Comparison of ENCODE assay signal across 20 mouse cellular contexts in genomic region chr5:5109621-5110020, GRCm38 (mm10).
DNase-seq lines count a peak whose midpoint lies in the region; ATAC-seq and TF ChIP-seq lines count a peak whose summit lies in the region.
"Had no signal": no experiment of that assay in that cellular context is flagged by ENCODE, and none has a peak within 500 bp of the region (broad histone marks: within the 10 kb centered on the region; RNA-seq: fewer than 3 reads in every experiment).

No protein-coding gene starts in this region.

- no peak overlapping the region for H3K4me3 ChIP-seq in heart, adult 2 months
- H3K4me3 ChIP-seq in heart, embryonic 11.5 days (ENCODE audit: low read depth, low read length), result no peak overlapping the region
- H3K4me3 ChIP-seq in heart, embryonic 15.5 days, result no peak overlapping the region
- no peak overlapping the region for H3K4me3 ChIP-seq in layer of hippocampus, adult 2 months
- H3K4me3 ChIP-seq in lung, postnatal 0 days (ENCODE audit: low read depth, low read length), result no peak overlapping the region
- H3K4me3 ChIP-seq: embryonic facial prominence, embryonic 12.5 days; forebrain, embryonic 12.5 days; hindbrain, embryonic 10.5 days; intestine, embryonic 15.5 days had no signal

- WGBS in heart, adult 2 months, result 25% methylated on average over 3 of the region's 3 CpGs
- WGBS in heart, embryonic 11.5 days (ENCODE audit: insufficient replicate concordance), result 33% methylated on average over 3 of the region's 3 CpGs
- WGBS in heart, embryonic 15.5 days, result 16% methylated on average over 3 of the region's 3 CpGs
- whole genome bisulfite sequencing in lung, postnatal 0 days, result 17% methylated on average over 3 of the region's 3 CpGs

- no peaks in the 10 kb centered on the region for H3K27me3 ChIP-seq in heart, adult 2 months (ENCODE audit: control insufficient read depth, insufficient read depth, low read length)
- H3K27me3 ChIP-seq in heart, embryonic 11.5 days (ENCODE audit: control insufficient read depth, insufficient read depth, low read length), result no peaks in the 10 kb centered on the region
- no peaks in the 10 kb centered on the region for H3K27me3 ChIP-seq in heart, embryonic 15.5 days
- no peaks in the 10 kb centered on the region for H3K27me3 ChIP-seq in lung, postnatal 0 days (replicated peaks; ENCODE audit: insufficient read depth, low read length)
- H3K27me3 ChIP-seq: embryonic facial prominence, embryonic 12.5 days; forebrain, embryonic 12.5 days; intestine, embryonic 15.5 days had no signal

- no peak for TF ChIP-seq CTCF in heart, adult 2 months (IDR thresholded peaks at IDR 0.05)
- TF ChIP-seq CTCF in layer of hippocampus, adult 2 months (conservative IDR thresholded peaks at IDR 0.05), result no peak
- no peak for TF ChIP-seq CTCF in lung, postnatal 0 days (IDR thresholded peaks at IDR 0.05)

- H3K9me3 ChIP-seq in heart, embryonic 11.5 days (replicated peaks; ENCODE audit: control insufficient read depth, low read length), result no peaks in the 10 kb centered on the region
- no peaks in the 10 kb centered on the region for H3K9me3 ChIP-seq in heart, embryonic 15.5 days (replicated peaks)
- no peaks in the 10 kb centered on the region for H3K9me3 ChIP-seq in lung, postnatal 0 days (ENCODE audit: low read length)
- H3K9me3 ChIP-seq: embryonic facial prominence, embryonic 12.5 days; forebrain, embryonic 12.5 days; hindbrain, embryonic 10.5 days; intestine, embryonic 15.5 days had no signal

- no peak for TF ChIP-seq EP300 in heart, adult 2 months (IDR thresholded peaks at IDR 0.05; ENCODE audit: insufficient read depth, low read depth, low read length)
- TF ChIP-seq EP300 in lung, postnatal 0 days (IDR thresholded peaks at IDR 0.05), result no peak

- TF ChIP-seq POLR2A in heart, adult 2 months (IDR thresholded peaks at IDR 0.05; ENCODE audit: insufficient read depth, low read depth, low read length), result no peak

- no peak for DNase-seq in heart, adult 2 months
- no peak for DNase-seq in heart, postnatal 36 days
- DNase-seq in layer of hippocampus, adult 2 months (ENCODE audit: low spot score in 2 of 2), result no peak
- DNase-seq in layer of hippocampus, adult 9-11 months, result no peak
- DNase-seq in lung, postnatal 0 days (ENCODE audit: low spot score), result peak; percentile 22
- no peak for DNase-seq in lung, postnatal 36 days
- DNase-seq: adrenal gland, postnatal 10 days; cerebellum, adult 11 months; cerebellum, adult 8-10 months; cerebellum, postnatal 14 days; embryo, embryonic 11 days; gastrocnemius, postnatal 10 days had no signal

- intact Hi-C loops in heart, adult 2 months (cut with DNase I), result no loop called here
- intact Hi-C loops in heart, postnatal 36 days (cut with DNase I), result no loop called here

- H3K27ac ChIP-seq in heart, adult 2 months, result peak overlapping the region; percentile 57
- no peak overlapping the region for H3K27ac ChIP-seq in heart, embryonic 11.5 days (ENCODE audit: low read depth, low read length)
- H3K27ac ChIP-seq in heart, embryonic 15.5 days, result peak overlapping the region; percentile 72
- peak overlapping the region; percentile 21; the same call in 1 of the 2 replicates for H3K27ac ChIP-seq in layer of hippocampus, adult 2 months
- no peak overlapping the region for H3K27ac ChIP-seq in lung, postnatal 0 days (ENCODE audit: low read length)
- H3K27ac ChIP-seq: embryonic facial prominence, embryonic 12.5 days; forebrain, embryonic 12.5 days; hindbrain, embryonic 10.5 days; hindbrain, embryonic 14.5 days; intestine, embryonic 15.5 days had no signal

- H3K36me3 ChIP-seq in heart, adult 2 months (ENCODE audit: control insufficient read depth, insufficient read depth, low read length), result peaks cover 5% of the 10 kb centered on the region
- no peaks in the 10 kb centered on the region for H3K36me3 ChIP-seq in heart, embryonic 11.5 days (ENCODE audit: control insufficient read depth, insufficient read depth, low read length)
- H3K36me3 ChIP-seq in heart, embryonic 15.5 days, result no peaks in the 10 kb centered on the region
- no peaks in the 10 kb centered on the region for H3K36me3 ChIP-seq in lung, postnatal 0 days (ENCODE audit: insufficient read depth, low read length)
- H3K36me3 ChIP-seq: embryonic facial prominence, embryonic 12.5 days; forebrain, embryonic 12.5 days; hindbrain, embryonic 10.5 days; intestine, embryonic 15.5 days had no signal

- ATAC-seq in heart, embryonic 11.5 days (replicated peaks; ENCODE audit: insufficient number of reproducible peaks, low FRiP score, low TSS enrichment), result no peak
- ATAC-seq in heart, embryonic 15.5 days (replicated peaks; ENCODE audit: insufficient number of reproducible peaks, insufficient read depth, low FRiP score, low read depth), result no peak
- no peak for ATAC-seq in lung, postnatal 0 days
- ATAC-seq: forebrain, embryonic 16.5 days; intestine, embryonic 15.5 days had no signal

- peaks cover 5% of the 10 kb centered on the region for H3K4me1 ChIP-seq in heart, adult 2 months (ENCODE audit: control insufficient read depth, insufficient read depth, low read length)
- H3K4me1 ChIP-seq in heart, embryonic 11.5 days (ENCODE audit: control insufficient read depth, insufficient read depth, low read length), result peaks cover 10% of the 10 kb centered on the region
- H3K4me1 ChIP-seq in heart, embryonic 15.5 days (replicated peaks), result peaks cover 26% of the 10 kb centered on the region
- peaks cover 3% of the 10 kb centered on the region; the same call in 1 of the 2 replicates for H3K4me1 ChIP-seq in lung, postnatal 0 days (ENCODE audit: insufficient read depth, low read depth, low read length)
- H3K4me1 ChIP-seq: intestine, embryonic 15.5 days had no signal

- H3K79me2 ChIP-seq in heart, adult 2 months (replicated peaks; ENCODE audit: control insufficient read depth, insufficient read depth, low read length), result no peaks in the 10 kb centered on the region

- no peak overlapping the region for H3K9ac ChIP-seq in heart, adult 2 months (ENCODE audit: low read depth, low read length)
- H3K9ac ChIP-seq in heart, embryonic 11.5 days (ENCODE audit: low read depth, low read length), result no peak overlapping the region
- H3K9ac ChIP-seq in heart, embryonic 15.5 days, result no peak overlapping the region
- H3K9ac ChIP-seq in lung, postnatal 0 days (replicated peaks; ENCODE audit: low read depth), result no peak overlapping the region
- H3K9ac ChIP-seq: embryonic facial prominence, embryonic 12.5 days; forebrain, embryonic 12.5 days; hindbrain, embryonic 14.5 days; intestine, embryonic 15.5 days had no signal

- H3K4me2 ChIP-seq in heart, embryonic 11.5 days, result no peak overlapping the region
- no peak overlapping the region for H3K4me2 ChIP-seq in heart, embryonic 15.5 days
- no peak overlapping the region for H3K4me2 ChIP-seq in lung, postnatal 0 days (replicated peaks; ENCODE audit: low read depth, low read length)
- H3K4me2 ChIP-seq: embryonic facial prominence, embryonic 12.5 days; forebrain, embryonic 12.5 days; hindbrain, embryonic 14.5 days; intestine, embryonic 15.5 days had no signal

Comparison
In these comparisons a context has a peak if more than half of its experiments do, and no peak if none do; other contexts are left out.
1. H3K27ac ChIP-seq: peak in heart, adult 2 months (single experiment), heart, embryonic 15.5 days (single experiment) and layer of hippocampus, adult 2 months (single experiment); none in heart, embryonic 11.5 days (single experiment) and lung, postnatal 0 days (single experiment).